Mouse (Mus musculus) lung, postnatal 0 days (tissue): ENCODE data around the gene Tns3.

Source experiments
- CTCF ChIP-seq: IDR thresholded peaks from 2 replicates; pipeline ENCODE4 v1.5.1; 2016; ENCODE audit warnings: antibody characterized with exemption, mild to moderate bottlenecking
- EP300 ChIP-seq: IDR thresholded peaks from 2 replicates; pipeline ENCODE4 v1.6.1; 2016; ENCODE audit warnings: antibody characterized with exemption, mild to moderate bottlenecking, control low read depth

GRCm38 (mm10) chr11:8701400-8701799, 37.1 kb upstream of the Tns3 start:
- TF ChIP-seq CTCF (no peak), EP300 (no peak)
